Mouse (Mus musculus) heart, postnatal 0 days (tissue): ENCODE data around the gene Cdc45.

Experiments used
- CTCF ChIP-seq: IDR thresholded peaks from 2 replicates; pipeline ENCODE4 v1.5.1; 2016; ENCODE audit warnings: antibody characterized with exemption, control low read depth, low read depth
- EP300 ChIP-seq: IDR thresholded peaks from 2 replicates; pipeline ENCODE4 v1.6.1; 2016; ENCODE audit warnings: antibody characterized with exemption, low read depth

GRCm38 (mm10) chr16:18795223-18795899 lies 16.4 kb downstream of the Cdc45 start:
- TF ChIP-seq CTCF (no peak), EP300 (no peak)
